Mouse (Mus musculus) thymus, adult 2 months (tissue): Measurements from ENCODE around the gene Pld5. TPM values are rescaled to one million over a fixed set of nuclear protein-coding genes. Genes with fewer than 3 reads are reported as not detected.
"Not testable (repeated sequence)": the region's sequence is repeated elsewhere in the genome, so short reads cannot be mapped to it uniquely, and the experiment has no call there.

Experiments
- DNase-seq: peaks from one replicate; pipeline ENCODE4 v3.0.0; 2021
- H3K27ac ChIP-seq: fragments of 200-500 bp; 2 replicates; pipeline ENCODE4 v1.5.1; 2012; ENCODE audit warnings: low read length, control low read depth; ENCODE audit not compliant: control insufficient read depth, insufficient read depth
- H3K27me3 ChIP-seq: fragments of 200-500 bp; 2 replicates; pipeline ENCODE4 v1.6.1; 2012; ENCODE audit warnings: mild to moderate bottlenecking, low read length, moderate library complexity, mixed read lengths; ENCODE audit not compliant: control insufficient read depth, insufficient read depth
- H3K36me3 ChIP-seq: fragments of 200-500 bp; 2 replicates; pipeline ENCODE4 v1.6.1; 2012; ENCODE audit warnings: mild to moderate bottlenecking, low read length, moderate library complexity; ENCODE audit not compliant: control insufficient read depth, insufficient read depth
- H3K4me1 ChIP-seq: fragments of 200-500 bp; replicated peaks from 2 replicates; pipeline ENCODE4 v1.6.1; 2012; ENCODE audit warnings: low read length; ENCODE audit not compliant: control insufficient read depth, insufficient read depth
- H3K4me3 ChIP-seq: fragments of 200-500 bp; 2 replicates; pipeline ENCODE4 v1.5.1; 2012; ENCODE audit warnings: mild to moderate bottlenecking, low read length, control low read depth, moderate library complexity; ENCODE audit not compliant: control insufficient read depth, insufficient read depth
- CTCF ChIP-seq: fragments of 200-500 bp; IDR thresholded peaks from 2 replicates; pipeline ENCODE4 v1.5.1; 2012; ENCODE audit warnings: mild to moderate bottlenecking, control low read depth, low read length, moderate library complexity, borderline replicate concordance; ENCODE audit not compliant: control insufficient read depth, poor library complexity, insufficient read depth; ENCODE audit errors: extremely low read depth
- POLR2A ChIP-seq: fragments of 200-500 bp; IDR thresholded peaks from 2 replicates; pipeline ENCODE4 v1.6.1; 2012; ENCODE audit warnings: mild to moderate bottlenecking, low read length, control low read depth, moderate library complexity; ENCODE audit not compliant: control insufficient read depth, poor library complexity, insufficient read depth; ENCODE audit errors: extremely low read depth
- WGBS: fragments of 180-500 bp; shearing (Covaris S2); methylation state at CpG from one replicate; pipeline ENCODE4 v1.1.7; 2018; 5-methylcytosine and 5-hydroxymethylcytosine counted together
- polyA plus RNA-seq: library from polyadenylated mRNA; depleted of rRNA; stranded (reverse); fragments of >200 nt; gene quantifications from 2 replicates; pipeline ENCODE4 v1.2.3, GENCODE M21; 2012

Gene Pld5
- polyA plus RNA-seq, 1 experiment, result 0.08 TPM

DNA sequence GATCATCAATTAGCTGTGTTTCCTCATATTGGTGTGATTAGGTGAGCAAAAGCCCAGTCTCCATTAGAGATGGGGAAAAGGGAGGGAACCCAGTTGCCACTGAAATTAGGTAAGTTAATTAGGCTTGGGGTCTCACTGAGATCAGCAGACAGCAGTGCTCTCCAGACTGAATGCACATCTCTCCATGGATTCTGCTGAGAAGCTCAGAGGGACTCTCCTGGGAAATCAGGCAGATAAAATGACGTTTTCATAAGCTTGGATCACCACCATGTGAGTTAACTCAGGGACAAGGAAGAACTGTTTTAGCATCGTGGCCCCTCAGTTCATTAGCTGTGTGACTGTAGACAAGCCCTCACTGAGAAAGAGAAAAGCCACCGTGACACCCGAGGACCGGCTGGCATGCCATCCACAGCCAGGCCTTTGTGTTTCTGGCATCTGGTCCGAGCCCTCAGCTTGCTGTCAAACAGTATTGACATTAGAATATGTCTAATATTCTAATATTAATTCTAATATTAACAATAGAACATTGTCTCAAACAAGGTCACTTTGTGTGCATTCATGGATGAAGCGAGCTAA lies 277.9 kb downstream of the Pld5 start:
- Histone ChIP-seq H3K4me3 (no peak overlapping the region), H3K27me3 (no peaks in the 10 kb centered on the region), H3K36me3 (no peaks in the 10 kb centered on the region), H3K27ac (no peak overlapping the region), H3K4me1 (no peaks in the 10 kb centered on the region)
- TF ChIP-seq CTCF, result no peak
- no peak for TF ChIP-seq POLR2A
- WGBS, result 87% methylated on average over 7 of the region's 7 CpGs
- DNase-seq, result no peak

DNA sequence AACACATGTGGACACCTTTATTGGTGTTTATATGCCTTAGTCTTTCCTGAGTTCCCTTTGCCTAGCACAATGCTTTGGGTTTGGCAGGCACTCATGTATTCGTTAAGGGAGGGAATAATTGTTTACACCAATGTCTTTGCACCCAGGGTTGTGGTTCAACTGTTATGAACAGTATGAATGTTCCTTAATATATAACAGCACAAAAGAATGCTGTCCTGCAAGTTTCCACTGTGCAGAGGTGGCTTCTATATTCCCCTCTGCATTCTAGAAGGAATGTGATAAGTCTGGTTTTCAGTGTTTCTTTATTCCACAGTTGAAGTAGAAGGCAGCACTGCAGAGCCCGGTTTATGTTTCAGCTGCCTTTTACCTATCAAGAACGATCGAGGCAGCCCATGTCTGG lies 286.2 kb downstream of the Pld5 start:
- Histone ChIP-seq H3K27me3 (no peaks in the 10 kb centered on the region), H3K4me1 (no peaks in the 10 kb centered on the region), H3K27ac (no peak overlapping the region), H3K36me3 (no peaks in the 10 kb centered on the region), H3K4me3 (no peak overlapping the region)
- 89% methylated on average over 4 of the region's 4 CpGs for WGBS
- DNase-seq, result no peak
- no peak for TF ChIP-seq CTCF
- TF ChIP-seq POLR2A, result no peak

DNA sequence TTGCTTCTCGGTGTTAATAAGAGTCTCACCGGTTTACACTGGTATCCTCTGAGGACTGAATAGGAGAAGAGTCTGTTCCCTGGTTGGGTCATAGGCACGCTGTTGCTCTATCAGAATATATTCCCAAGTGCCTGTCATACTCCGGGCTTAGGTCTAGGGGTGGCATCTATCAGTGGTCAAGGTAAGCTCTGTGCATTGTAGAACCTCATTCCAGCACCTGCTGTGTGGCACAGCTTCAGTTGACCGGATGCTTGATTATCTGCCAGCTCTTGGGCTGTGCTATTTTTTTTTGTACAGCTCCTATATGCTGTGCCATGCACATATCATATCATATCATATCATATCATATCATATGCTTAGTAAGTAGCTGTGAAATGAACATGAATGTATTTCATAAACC lies 286.7 kb downstream of the Pld5 start:
- DNase-seq, result no peak
- TF ChIP-seq CTCF, result no peak
- Histone ChIP-seq H3K27me3 (no peaks in the 10 kb centered on the region), H3K4me3 (no peak overlapping the region), H3K4me1 (no peaks in the 10 kb centered on the region), H3K27ac (no peak overlapping the region), H3K36me3 (no peaks in the 10 kb centered on the region)
- 95% methylated on average over 5 of the region's 5 CpGs for WGBS

DNA sequence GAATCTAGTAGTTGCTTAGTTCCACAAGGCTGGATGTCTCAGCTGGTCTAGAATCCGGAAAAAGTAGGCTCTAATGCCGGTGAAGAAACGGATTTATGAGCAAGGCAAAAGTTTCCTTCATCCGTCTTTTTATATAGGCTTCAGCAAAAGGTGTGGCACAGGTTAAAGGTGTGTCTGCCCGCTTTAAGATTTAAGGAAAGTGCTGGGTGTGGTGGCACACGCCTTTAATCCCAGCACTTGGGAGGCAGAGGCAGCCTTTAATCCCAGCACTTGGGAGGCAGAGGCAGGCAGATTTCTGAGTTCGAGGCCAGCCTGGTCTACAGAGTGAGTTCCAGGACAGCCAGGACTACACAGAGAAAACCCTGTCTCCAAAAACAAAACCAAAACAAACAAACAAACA lies 296.1 kb downstream of the Pld5 start, which contains the start of gene Rbm8a2:
Gene Rbm8a2, minus strand, starts transcription at position 101 of the 400 bp plus-strand sequence.
- not testable (repeated sequence) for DNase-seq, H3K36me3 ChIP-seq, H3K27ac ChIP-seq, H3K4me3 ChIP-seq, H3K4me1 ChIP-seq, H3K27me3 ChIP-seq
- 95% methylated on average over 7 of the region's 7 CpGs for WGBS

DNA sequence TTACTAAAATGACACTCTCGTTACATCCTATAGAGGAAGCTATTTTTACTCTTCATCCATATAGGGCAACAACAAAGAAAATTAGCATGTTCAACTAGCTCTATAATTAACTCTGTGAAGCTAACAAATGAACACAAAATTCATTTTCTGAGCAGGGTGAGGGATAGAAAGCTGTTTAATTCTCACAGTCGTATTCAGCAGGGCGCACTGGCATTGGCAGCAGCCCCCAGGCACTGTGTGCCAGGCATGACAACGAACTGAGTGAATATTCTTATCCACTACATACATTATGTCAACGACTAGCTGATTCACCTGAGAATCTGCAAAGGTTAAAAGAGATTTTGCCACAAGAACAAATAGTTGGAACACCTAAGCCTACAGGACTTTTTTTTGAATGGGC lies 304.4 kb downstream of the Pld5 start:
- Histone ChIP-seq H3K4me3 (no peak overlapping the region), H3K27me3 (no peaks in the 10 kb centered on the region), H3K4me1 (no peaks in the 10 kb centered on the region), H3K27ac (no peak overlapping the region), H3K36me3 (no peaks in the 10 kb centered on the region)
- no peak for DNase-seq
- no peak for TF ChIP-seq CTCF
- WGBS, result 90% methylated on average over 5 of the region's 5 CpGs

DNA sequence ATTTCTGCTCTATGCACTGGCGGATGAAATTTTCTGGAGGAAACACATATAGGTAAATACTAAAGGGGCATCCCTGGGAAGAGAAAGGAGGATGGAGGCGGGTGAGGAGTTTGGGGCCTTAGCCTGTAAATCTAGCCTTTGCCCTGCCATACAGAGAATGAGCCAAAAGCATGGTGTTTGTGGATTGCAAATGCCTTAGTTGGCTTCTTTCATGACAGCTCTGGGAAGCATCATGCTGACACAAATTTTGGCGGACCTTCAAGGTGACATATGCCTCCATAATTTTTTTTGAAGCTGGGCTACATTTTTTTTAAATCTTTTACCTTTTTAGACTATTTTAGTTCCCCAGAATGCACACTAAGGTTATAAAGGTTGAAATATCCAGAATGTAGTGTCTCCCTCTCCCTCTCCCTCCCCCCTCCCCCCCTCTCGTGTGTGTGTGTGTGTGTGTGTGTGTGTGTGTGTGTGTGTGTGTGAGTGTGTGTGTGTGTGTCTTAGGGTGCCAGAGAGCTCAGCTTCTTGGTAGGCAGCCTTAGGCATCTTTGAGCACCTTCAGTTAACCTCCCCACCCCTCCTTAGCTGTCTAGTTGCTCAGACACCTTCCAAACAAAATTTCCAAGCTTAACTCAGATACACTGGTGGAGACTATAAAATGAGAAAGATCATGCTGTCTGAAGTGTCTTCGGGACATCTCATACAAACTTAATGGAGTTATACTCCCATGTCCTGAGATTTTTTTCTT lies 307.9 kb downstream of the Pld5 start:
- TF ChIP-seq POLR2A (no peak), CTCF (no peak)
- H3K27ac ChIP-seq, result no peak overlapping the region
- H3K27me3 ChIP-seq, result no peaks in the 10 kb centered on the region
- no peaks in the 10 kb centered on the region for H3K36me3 ChIP-seq
- H3K4me3 ChIP-seq, result no peak overlapping the region
- DNase-seq, result no peak
- 85% methylated on average over 5 of the region's 5 CpGs for WGBS
- no peaks in the 10 kb centered on the region for H3K4me1 ChIP-seq

DNA sequence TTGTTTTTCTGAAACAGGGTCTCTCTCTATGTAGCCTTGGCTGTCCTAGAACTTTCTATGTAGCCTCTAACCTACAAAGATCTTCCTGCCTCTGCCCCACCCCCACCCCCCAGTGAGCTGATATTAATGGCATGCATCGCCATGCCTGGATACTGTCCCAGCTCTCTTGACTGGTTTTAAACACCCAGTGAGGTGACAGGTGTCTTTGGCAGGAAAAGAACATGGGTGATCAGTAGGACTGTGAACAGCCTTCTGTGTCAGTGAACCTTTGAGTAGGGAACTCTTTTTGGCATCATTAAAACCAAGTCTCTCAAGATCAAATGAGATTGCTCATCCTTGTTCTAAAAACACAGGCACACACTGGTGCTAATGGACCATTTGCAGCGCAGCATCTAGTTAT lies 313.3 kb downstream of the Pld5 start:
- Histone ChIP-seq H3K36me3 (no peaks in the 10 kb centered on the region), H3K4me1 (no peaks in the 10 kb centered on the region), H3K27ac (no peak overlapping the region), H3K27me3 (no peaks in the 10 kb centered on the region), H3K4me3 (no peak overlapping the region)
- WGBS, result 90% methylated on average over 2 of the region's 2 CpGs
- no peak for DNase-seq
- TF ChIP-seq CTCF (no peak), POLR2A (no peak)
